ENCODE assay signal across 8 mouse cellular contexts in genomic region chr1:75505956-75506831, GRCm38 (mm10). TPM values are rescaled to one million over a fixed set of nuclear protein-coding genes. Genes with fewer than 3 reads are reported as not detected.
A peak's percentile ranks its signal among the peaks of the same experiment; 100 is the strongest.
DNase-seq lines count a peak whose midpoint lies in the region; ATAC-seq and TF ChIP-seq lines count a peak whose summit lies in the region.

TSS of gene Obsl1 (minus strand) at chr1:75506452.

- 1% methylated on average over 60 of the region's 65 CpGs for WGBS in hindbrain, postnatal 0 days
- under 1% methylated on average over 64 of the region's 65 CpGs for WGBS in limb, embryonic 15.5 days
- 2% methylated on average over 58 of the region's 65 CpGs for WGBS in neural tube, embryonic 11.5 days

- H3K4me2 ChIP-seq in hindbrain, postnatal 0 days (ENCODE audit: low read depth, low read length) = peak within 1 kb of the TSS; percentile 89
- H3K4me2 ChIP-seq in limb, embryonic 15.5 days = peak within 1 kb of the TSS; percentile 81
- peak within 1 kb of the TSS; percentile 96 for H3K4me2 ChIP-seq in neural tube, embryonic 11.5 days (ENCODE audit: low read depth)

- H3K4me1 ChIP-seq in hindbrain, postnatal 0 days (ENCODE audit: insufficient read depth, low read length) = 0 out of 2 replicates have a peak, but pooled peaks cover 11% of the 10 kb centered on the region
- peaks cover 40% of the 10 kb centered on the region for H3K4me1 ChIP-seq in limb, embryonic 15.5 days
- H3K4me1 ChIP-seq in neural tube, embryonic 11.5 days (ENCODE audit: control insufficient read depth, insufficient read depth, low read length) = 0 out of 2 replicates have a peak, but pooled peaks cover 3% of the 10 kb centered on the region

- H3K9ac ChIP-seq in hindbrain, postnatal 0 days (replicated peaks; ENCODE audit: low read length) = peak within 1 kb of the TSS; percentile 96
- peak within 1 kb of the TSS; percentile 92 for H3K9ac ChIP-seq in limb, embryonic 15.5 days
- H3K9ac ChIP-seq in neural tube, embryonic 11.5 days (ENCODE audit: low read length) = peak within 1 kb of the TSS; percentile 93

- no peak for TF ChIP-seq CTCF in hindbrain, postnatal 0 days (IDR thresholded peaks at IDR 0.05; ENCODE audit: low read depth)

- H3K27me3 ChIP-seq in hindbrain, postnatal 0 days (ENCODE audit: insufficient read depth, low read length) = no peaks in the 10 kb centered on the region
- H3K27me3 ChIP-seq in limb, embryonic 15.5 days = no peaks in the 10 kb centered on the region
- peaks cover 2% of the 10 kb centered on the region; the same call in 1 of the 2 replicates for H3K27me3 ChIP-seq in neural tube, embryonic 11.5 days (ENCODE audit: control insufficient read depth, insufficient read depth, low read length)

- DNase-seq in cerebellum, adult 8-10 months = no peak
- peak; percentile 73 to 76 for DNase-seq in cerebellum, postnatal 25 days
- peak; percentile 87 for DNase-seq in gastrocnemius, postnatal 14 days
- peak; percentile 74 for DNase-seq in hindbrain, postnatal 0 days (ENCODE audit: low spot score)
- DNase-seq in neural tube, embryonic 11.5 days (ENCODE audit: low spot score) = peak; percentile 81
- peak; percentile 18 to 44 for DNase-seq in thymus, postnatal 36 days

- ATAC-seq in cerebellum, adult (ENCODE audit: insufficient number of reproducible peaks, low FRiP score, low TSS enrichment) = peak; percentile 28; the same call in 1 of the 2 replicates
- ATAC-seq in hindbrain, postnatal 0 days = peak; percentile 75
- peak; percentile 94 for ATAC-seq in limb, embryonic 15.5 days (ENCODE audit: insufficient number of reproducible peaks, low FRiP score, low TSS enrichment, low read depth)
- peak; percentile 76 for ATAC-seq in neural tube, embryonic 11.5 days (ENCODE audit: insufficient read depth, low FRiP score, low TSS enrichment)

- no peaks in the 10 kb centered on the region; the same call in 1 of the 2 replicates for H3K36me3 ChIP-seq in hindbrain, postnatal 0 days (ENCODE audit: insufficient read depth, low read length)
- peaks cover 25% of the 10 kb centered on the region for H3K36me3 ChIP-seq in limb, embryonic 15.5 days
- peaks cover 3% of the 10 kb centered on the region; the same call in 1 of the 2 replicates for H3K36me3 ChIP-seq in neural tube, embryonic 11.5 days (ENCODE audit: control insufficient read depth, insufficient read depth, low read length)

- H3K27ac ChIP-seq in hindbrain, postnatal 0 days = peak within 1 kb of the TSS; percentile 89
- H3K27ac ChIP-seq in limb, embryonic 15.5 days = peak within 1 kb of the TSS; percentile 98
- peak within 1 kb of the TSS; percentile 83 for H3K27ac ChIP-seq in neural tube, embryonic 11.5 days (ENCODE audit: low read depth, low read length)

- intact Hi-C loops in gastrocnemius, postnatal 14 days (cut with DNase I; ENCODE audit: low total_unique reads) = no loop called here

- H3K9me3 ChIP-seq in hindbrain, postnatal 0 days (ENCODE audit: low read length) = no peaks in the 10 kb centered on the region
- H3K9me3 ChIP-seq in limb, embryonic 15.5 days = no peaks in the 10 kb centered on the region
- no peaks in the 10 kb centered on the region for H3K9me3 ChIP-seq in neural tube, embryonic 11.5 days (ENCODE audit: control insufficient read depth, low read length)

- H3K4me3 ChIP-seq in hindbrain, postnatal 0 days (ENCODE audit: low read length) = peak within 1 kb of the TSS; percentile 77
- peak within 1 kb of the TSS; percentile 85 for H3K4me3 ChIP-seq in limb, embryonic 15.5 days
- peak within 1 kb of the TSS; percentile 87 for H3K4me3 ChIP-seq in neural tube, embryonic 11.5 days (ENCODE audit: low read depth, low read length)

RNA-seq across cellular contexts. Expression of gene Obsl1, which starts in this region (rescaled TPM):
- total RNA-seq in gastrocnemius, postnatal 14 days (2021) = 10 to 100 TPM; 65.6 to 69.5 TPM
- total RNA-seq in hindbrain, postnatal 0 days (2014; rRNA removed) = 52.4 and 62.4 TPM in 2 replicates
- polyA plus RNA-seq in hindbrain, postnatal 0 days (2015; fragmentation: Nextera tagmentation; extraction: Ambion mirVana) = 22.7 and 23.9 TPM in 2 replicates
- polyA plus RNA-seq in limb, embryonic 15.5 days (2015; fragmentation: Nextera tagmentation; extraction: Ambion mirVana) = 83.7 and 90.9 TPM in 2 replicates
- 44.8 and 48.3 TPM in 2 replicates for polyA plus RNA-seq in neural tube, embryonic 11.5 days (2014; fragmentation: Nextera tagmentation; extraction: Ambion mirVana)

Comparison
In these comparisons a context has a peak if more than half of its experiments do, and no peak if none do; other contexts are left out.
1. ATAC-seq: peak in every context shown above with its lines; median percentile 94 in limb, embryonic 15.5 days; 76 in neural tube, embryonic 11.5 days; 75 in hindbrain, postnatal 0 days; 28 in cerebellum, adult.